Mouse (Mus musculus): ENCODE measurements at regions not wholly inside any gene's neighbourhood (a gene's known extent, or its start where the extent isn't known, plus 50 kb on each side); places are given as distances from the start of the nearest gene placed in this dataset.

- H3K9ac ChIP-seq (ENCODE audit: low read length) = no peak overlapping the region
- H3K4me1 ChIP-seq (ENCODE audit: control insufficient read depth, insufficient read depth, low read length) = no peaks in the 10 kb centered on the region
- 87% methylated on average over 8 of the region's 8 CpGs for WGBS
- no peak overlapping the region for H3K27ac ChIP-seq (ENCODE audit: low read depth, low read length)
- no peaks in the 10 kb centered on the region for H3K27me3 ChIP-seq (ENCODE audit: control insufficient read depth, insufficient read depth, low read length)
- ATAC-seq (ENCODE audit: insufficient read depth, low FRiP score, low TSS enrichment) = no peak
- DNase-seq (ENCODE audit: low spot score) = no peak
- H3K9me3 ChIP-seq (ENCODE audit: control insufficient read depth, low read length) = no peaks in the 10 kb centered on the region
- no peaks in the 10 kb centered on the region for H3K36me3 ChIP-seq (ENCODE audit: control insufficient read depth, insufficient read depth, low read length)
- no peak overlapping the region for H3K4me3 ChIP-seq (ENCODE audit: low read depth, low read length)
- H3K4me2 ChIP-seq (ENCODE audit: low read depth) = no peak overlapping the region
These were observed 1238.2 kb upstream of the A1bg start for GRCm38 (mm10) chr15:62161061-62161460.

- Histone ChIP-seq H3K27me3 (ENCODE audit: control insufficient read depth, insufficient read depth, low read length) (no peaks in the 10 kb centered on the region), H3K27ac (ENCODE audit: low read depth, low read length) (no peak overlapping the region), H3K4me3 (ENCODE audit: low read depth, low read length) (no peak overlapping the region), H3K4me1 (ENCODE audit: control insufficient read depth, insufficient read depth, low read length) (no peaks in the 10 kb centered on the region), H3K4me2 (ENCODE audit: low read depth) (no peak overlapping the region), H3K9me3 (ENCODE audit: control insufficient read depth, low read length) (no peaks in the 10 kb centered on the region), H3K36me3 (ENCODE audit: control insufficient read depth, insufficient read depth, low read length) (no peaks in the 10 kb centered on the region), H3K9ac (ENCODE audit: low read length) (no peak overlapping the region)
- DNase-seq (ENCODE audit: low spot score) = no peak
- ATAC-seq (ENCODE audit: insufficient read depth, low FRiP score, low TSS enrichment) = no peak
- 92% methylated on average over 8 of the region's 8 CpGs for WGBS
These were observed 1236.3 kb upstream of the A1bg start for GRCm38 (mm10) chr15:62158875-62159675.

GRCm38 (mm10) chr15:62157200-62158033, 1234.6 kb upstream of the A1bg start:
- H3K27ac ChIP-seq (ENCODE audit: low read depth, low read length) = no peak overlapping the region
- H3K9me3 ChIP-seq (ENCODE audit: control insufficient read depth, low read length) = no peaks in the 10 kb centered on the region
- no peak overlapping the region for H3K4me2 ChIP-seq (ENCODE audit: low read depth)
- WGBS = 93% methylated on average over 7 of the region's 7 CpGs
- DNase-seq (ENCODE audit: low spot score) (no peak), ATAC-seq (ENCODE audit: insufficient read depth, low FRiP score, low TSS enrichment) (no peak)
- H3K9ac ChIP-seq (ENCODE audit: low read length) = no peak overlapping the region
- no peaks in the 10 kb centered on the region for H3K4me1 ChIP-seq (ENCODE audit: control insufficient read depth, insufficient read depth, low read length)
- no peaks in the 10 kb centered on the region for H3K27me3 ChIP-seq (ENCODE audit: control insufficient read depth, insufficient read depth, low read length)
- no peak overlapping the region for H3K4me3 ChIP-seq (ENCODE audit: low read depth, low read length)
- H3K36me3 ChIP-seq (ENCODE audit: control insufficient read depth, insufficient read depth, low read length) = no peaks in the 10 kb centered on the region

GRCm38 (mm10) chr15:62153222-62153621, 1230.4 kb upstream of the A1bg start:
- H3K27ac ChIP-seq (ENCODE audit: low read depth, low read length) = no peak overlapping the region
- H3K9ac ChIP-seq (ENCODE audit: low read length) = no peak overlapping the region
- no peaks in the 10 kb centered on the region for H3K4me1 ChIP-seq (ENCODE audit: control insufficient read depth, insufficient read depth, low read length)
- no peak for ATAC-seq (ENCODE audit: insufficient read depth, low FRiP score, low TSS enrichment)
- no peaks in the 10 kb centered on the region for H3K36me3 ChIP-seq (ENCODE audit: control insufficient read depth, insufficient read depth, low read length)
- no peaks in the 10 kb centered on the region for H3K9me3 ChIP-seq (ENCODE audit: control insufficient read depth, low read length)
- 77% methylated on average over 9 of the region's 9 CpGs for WGBS
- no peak overlapping the region for H3K4me2 ChIP-seq (ENCODE audit: low read depth)
- no peak for DNase-seq (ENCODE audit: low spot score)
- no peak overlapping the region for H3K4me3 ChIP-seq (ENCODE audit: low read depth, low read length)
- no peaks in the 10 kb centered on the region for H3K27me3 ChIP-seq (ENCODE audit: control insufficient read depth, insufficient read depth, low read length)

GRCm38 (mm10) chr15:62152133-62152532, 1229.3 kb upstream of the A1bg start:
- Histone ChIP-seq H3K27me3 (ENCODE audit: control insufficient read depth, insufficient read depth, low read length) (no peaks in the 10 kb centered on the region), H3K9ac (ENCODE audit: low read length) (no peak overlapping the region), H3K27ac (ENCODE audit: low read depth, low read length) (no peak overlapping the region), H3K9me3 (ENCODE audit: control insufficient read depth, low read length) (no peaks in the 10 kb centered on the region), H3K4me1 (ENCODE audit: control insufficient read depth, insufficient read depth, low read length) (no peaks in the 10 kb centered on the region), H3K4me3 (ENCODE audit: low read depth, low read length) (no peak overlapping the region), H3K36me3 (ENCODE audit: control insufficient read depth, insufficient read depth, low read length) (no peaks in the 10 kb centered on the region), H3K4me2 (ENCODE audit: low read depth) (no peak overlapping the region)
- ATAC-seq (ENCODE audit: insufficient read depth, low FRiP score, low TSS enrichment) (no peak), DNase-seq (ENCODE audit: low spot score) (no peak)
- 96% methylated on average over 2 of the region's 2 CpGs for WGBS

- Histone ChIP-seq H3K4me1 (ENCODE audit: control insufficient read depth, insufficient read depth, low read length) (no peaks in the 10 kb centered on the region), H3K9me3 (ENCODE audit: control insufficient read depth, low read length) (no peaks in the 10 kb centered on the region), H3K9ac (ENCODE audit: low read length) (no peak overlapping the region), H3K4me2 (ENCODE audit: low read depth) (no peak overlapping the region), H3K4me3 (ENCODE audit: low read depth, low read length) (no peak overlapping the region), H3K36me3 (ENCODE audit: control insufficient read depth, insufficient read depth, low read length) (no peaks in the 10 kb centered on the region), H3K27me3 (ENCODE audit: control insufficient read depth, insufficient read depth, low read length) (no peaks in the 10 kb centered on the region), H3K27ac (ENCODE audit: low read depth, low read length) (no peak overlapping the region)
- 89% methylated on average over 3 of the region's 3 CpGs for WGBS
- DNase-seq (ENCODE audit: low spot score) (no peak), ATAC-seq (ENCODE audit: insufficient read depth, low FRiP score, low TSS enrichment) (no peak)
These were observed 1228.9 kb upstream of the A1bg start for GRCm38 (mm10) chr15:62151690-62152089.

GRCm38 (mm10) chr15:62150296-62150695, 1227.5 kb upstream of the A1bg start:
- WGBS = 86% methylated on average over 4 of the region's 4 CpGs
- Histone ChIP-seq H3K27ac (ENCODE audit: low read depth, low read length) (no peak overlapping the region), H3K4me2 (ENCODE audit: low read depth) (no peak overlapping the region), H3K36me3 (ENCODE audit: control insufficient read depth, insufficient read depth, low read length) (no peaks in the 10 kb centered on the region), H3K9me3 (ENCODE audit: control insufficient read depth, low read length) (no peaks in the 10 kb centered on the region), H3K4me1 (ENCODE audit: control insufficient read depth, insufficient read depth, low read length) (no peaks in the 10 kb centered on the region), H3K4me3 (ENCODE audit: low read depth, low read length) (no peak overlapping the region), H3K9ac (ENCODE audit: low read length) (no peak overlapping the region), H3K27me3 (ENCODE audit: control insufficient read depth, insufficient read depth, low read length) (no peaks in the 10 kb centered on the region)
- DNase-seq (ENCODE audit: low spot score) (no peak), ATAC-seq (ENCODE audit: insufficient read depth, low FRiP score, low TSS enrichment) (no peak)

GRCm38 (mm10) chr15:62148680-62149237, 1225.9 kb upstream of the A1bg start:
- DNase-seq (ENCODE audit: low spot score) (no peak), ATAC-seq (ENCODE audit: insufficient read depth, low FRiP score, low TSS enrichment) (no peak)
- Histone ChIP-seq H3K27ac (ENCODE audit: low read depth, low read length) (no peak overlapping the region), H3K4me2 (ENCODE audit: low read depth) (no peak overlapping the region), H3K4me3 (ENCODE audit: low read depth, low read length) (no peak overlapping the region), H3K36me3 (ENCODE audit: control insufficient read depth, insufficient read depth, low read length) (no peaks in the 10 kb centered on the region), H3K4me1 (ENCODE audit: control insufficient read depth, insufficient read depth, low read length) (no peaks in the 10 kb centered on the region), H3K9ac (ENCODE audit: low read length) (no peak overlapping the region), H3K9me3 (ENCODE audit: control insufficient read depth, low read length) (no peaks in the 10 kb centered on the region), H3K27me3 (ENCODE audit: control insufficient read depth, insufficient read depth, low read length) (no peaks in the 10 kb centered on the region)
- 89% methylated on average over 10 of the region's 10 CpGs for WGBS
